In the genomic region with DNA sequence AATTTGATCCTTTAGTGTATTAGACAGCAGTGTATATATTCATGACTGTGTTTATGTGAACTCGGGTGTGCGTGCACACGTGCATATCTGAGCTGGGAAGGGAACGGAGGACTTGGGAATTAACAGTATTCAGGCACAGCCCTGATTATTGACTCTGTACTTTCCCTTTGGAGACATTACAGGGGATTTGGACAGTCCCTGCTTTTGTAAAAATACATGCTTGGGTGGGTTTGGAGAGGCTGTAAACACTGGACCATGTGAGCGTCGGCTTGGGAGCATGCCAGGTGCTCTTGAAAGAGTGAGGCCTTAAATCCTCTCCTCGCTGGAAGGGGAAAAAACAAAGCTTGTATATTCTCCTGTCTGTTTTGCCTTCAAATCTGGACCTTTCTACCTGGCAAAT, we compare ENCODE assay signal across 9 mouse cellular contexts.
A peak's percentile ranks its signal among the peaks of the same experiment; 100 is the strongest.
DNase-seq lines count a peak whose midpoint lies in the region; ATAC-seq and TF ChIP-seq lines count a peak whose summit lies in the region.
"Had no signal": no experiment of that assay in that cellular context is flagged by ENCODE, and none has a peak within 500 bp of the region (broad histone marks: within the 10 kb centered on the region; RNA-seq: fewer than 3 reads in every experiment).

No protein-coding gene starts in this region.

- H3K9ac ChIP-seq in kidney, embryonic 14.5 days (ENCODE audit: low read depth, low read length), result no peak overlapping the region
- no peak overlapping the region for H3K9ac ChIP-seq in neural tube, embryonic 14.5 days (replicated peaks; ENCODE audit: low read depth, low read length)
- H3K9ac ChIP-seq: liver, embryonic 14.5 days had no signal

- TF ChIP-seq POLR2A in kidney, adult 2 months (IDR thresholded peaks at IDR 0.05; ENCODE audit: low read depth, low read length), result no peak

- H3K36me3 ChIP-seq in kidney, embryonic 14.5 days (ENCODE audit: control insufficient read depth, insufficient read depth, low read length), result no peaks in the 10 kb centered on the region
- H3K36me3 ChIP-seq in kidney, adult 2 months (ENCODE audit: control insufficient read depth, insufficient read depth, low read length), result no peaks in the 10 kb centered on the region
- no peaks in the 10 kb centered on the region for H3K36me3 ChIP-seq in neural tube, embryonic 14.5 days (ENCODE audit: control insufficient read depth, insufficient read depth, low read length)
- H3K36me3 ChIP-seq: G1E had no signal

- peak; percentile 59 for DNase-seq in kidney, adult 11 months
- DNase-seq in brain, embryonic 18.5 days (ENCODE audit: low read depth, low spot score), result peak; percentile 26
- peak; percentile 74 for DNase-seq in kidney, adult 2 months
- DNase-seq in frontal cortex, postnatal 14 days (ENCODE audit: low spot score in 2 of 2), result no peak
- no peak for DNase-seq in spleen, postnatal 4 days (ENCODE audit: low spot score in 2 of 2)

- no peak for ATAC-seq in kidney, embryonic 14.5 days (ENCODE audit: low FRiP score, low TSS enrichment)
- ATAC-seq in neural tube, embryonic 14.5 days (ENCODE audit: low read depth), result peak; percentile 56; the same call in 1 of the 2 replicates

- no peaks in the 10 kb centered on the region for H3K27me3 ChIP-seq in kidney, embryonic 14.5 days (ENCODE audit: control insufficient read depth, insufficient read depth, low read length)
- H3K27me3 ChIP-seq in kidney, adult 2 months (replicated peaks; ENCODE audit: control insufficient read depth, insufficient read depth, low read length), result no peaks in the 10 kb centered on the region
- no peaks in the 10 kb centered on the region for H3K27me3 ChIP-seq in neural tube, embryonic 14.5 days (ENCODE audit: control insufficient read depth, insufficient read depth, low read length)

- no peaks in the 10 kb centered on the region for H3K9me3 ChIP-seq in kidney, embryonic 14.5 days (ENCODE audit: control insufficient read depth, low read length)
- no peaks in the 10 kb centered on the region for H3K9me3 ChIP-seq in neural tube, embryonic 14.5 days (ENCODE audit: control insufficient read depth, low read length)

- no peak overlapping the region for H3K4me3 ChIP-seq in kidney, embryonic 14.5 days (ENCODE audit: low read length)
- no peak overlapping the region for H3K4me3 ChIP-seq in kidney, adult 2 months (ENCODE audit: insufficient read depth, low read depth, low read length)
- H3K4me3 ChIP-seq in neural tube, embryonic 14.5 days (ENCODE audit: low read depth, low read length), result no peak overlapping the region

- WGBS in kidney, embryonic 14.5 days, result 50% methylated on average over 7 of the region's 7 CpGs
- 32% methylated on average over 7 of the region's 7 CpGs for WGBS in kidney, adult 2 months
- 32% methylated on average over 7 of the region's 7 CpGs for WGBS in neural tube, embryonic 14.5 days

- no peak for TF ChIP-seq CTCF in kidney, adult 2 months (conservative IDR thresholded peaks at IDR 0.05; ENCODE audit: insufficient read depth, insufficient read length, low read depth, low read length)

- no peak overlapping the region for H3K4me2 ChIP-seq in kidney, embryonic 14.5 days (replicated peaks; ENCODE audit: low read depth, low read length)
- H3K4me2 ChIP-seq in neural tube, embryonic 14.5 days (ENCODE audit: low read depth, low read length), result no peak overlapping the region

- no peaks in the 10 kb centered on the region for H3K4me1 ChIP-seq in kidney, embryonic 14.5 days (ENCODE audit: control insufficient read depth, insufficient read depth, low read length)
- H3K4me1 ChIP-seq in kidney, adult 2 months (ENCODE audit: control insufficient read depth, insufficient read depth, low read length), result peaks cover 14% of the 10 kb centered on the region; the same call in 1 of the 2 replicates
- H3K4me1 ChIP-seq in neural tube, embryonic 14.5 days (ENCODE audit: control insufficient read depth, insufficient read depth, low read length), result no peaks in the 10 kb centered on the region

- H3K27ac ChIP-seq in kidney, embryonic 14.5 days (ENCODE audit: low read depth, low read length), result no peak overlapping the region
- H3K27ac ChIP-seq in kidney, adult 2 months (ENCODE audit: insufficient read depth, low read depth, low read length), result peak overlapping the region; percentile 63; the same call in 1 of the 2 replicates
- H3K27ac ChIP-seq in neural tube, embryonic 14.5 days (ENCODE audit: low read depth, low read length), result no peak overlapping the region
- H3K27ac ChIP-seq: liver, embryonic 14.5 days had no signal

Comparison
In these comparisons a context has a peak if more than half of its experiments do, and no peak if none do; other contexts are left out.
1. DNase-seq: peak in kidney, adult 11 months (single experiment), brain, embryonic 18.5 days (single experiment) and kidney, adult 2 months (single experiment); none in frontal cortex, postnatal 14 days (0 of 2) and spleen, postnatal 4 days (0 of 2).